Mouse (Mus musculus) right cerebral cortex, postnatal 10 days (tissue): ENCODE results near the gene Selenon.
A peak's percentile ranks its signal among the peaks of the same experiment; 100 is the strongest.

ENCODE experiments used
- DNase-seq, 2 experiments: peaks; one replicate each; pipeline ENCODE4 v3.0.0; 2021; ENCODE audit warnings: low spot score in 2 of 2

The Selenon gene

GRCm38 (mm10) chr4:134551494-134552316 lies at the start of gene Selenon:
TSS of gene Selenon (minus strand) at chr4:134552166.
- DNase-seq = peak in 1 of 2 experiments; percentile 70

- no peak for DNase-seq
These were observed 49.4 kb upstream of the Selenon start for GRCm38 (mm10) chr4:134601404-134601803.

GRCm38 (mm10) chr4:134600777-134601176 lies 48.8 kb upstream of the Selenon start:
- DNase-seq = no peak

GRCm38 (mm10) chr4:134600060-134600459 lies 48.1 kb upstream of the Selenon start:
- DNase-seq = no peak

GRCm38 (mm10) chr4:134596816-134597692 lies 45.1 kb upstream of the Selenon start:
- DNase-seq = no peak

GRCm38 (mm10) chr4:134594731-134595439 lies 42.9 kb upstream of the Selenon start:
- no peak for DNase-seq

- no peak for DNase-seq
These were observed 40.5 kb upstream of the Selenon start for GRCm38 (mm10) chr4:134592442-134592841.

- peak; percentile 75 to 80 for DNase-seq
These were observed 39.6 kb upstream of the Selenon start for GRCm38 (mm10) chr4:134591506-134592061.

- no peak for DNase-seq
These were observed 38.4 kb upstream of the Selenon start for GRCm38 (mm10) chr4:134590227-134590926.

GRCm38 (mm10) chr4:134589786-134590185 lies 37.8 kb upstream of the Selenon start:
- DNase-seq = no peak

GRCm38 (mm10) chr4:134588951-134589350 lies 37.0 kb upstream of the Selenon start:
- DNase-seq = no peak

- no peak for DNase-seq
These were observed 36.3 kb upstream of the Selenon start for GRCm38 (mm10) chr4:134588287-134588686.

- no peak for DNase-seq
These were observed 35.8 kb upstream of the Selenon start for GRCm38 (mm10) chr4:134587636-134588197.

GRCm38 (mm10) chr4:134586631-134587030 lies 34.7 kb upstream of the Selenon start:
- DNase-seq = no peak

GRCm38 (mm10) chr4:134586126-134586525 lies 34.2 kb upstream of the Selenon start:
- DNase-seq = no peak

- no peak for DNase-seq
These were observed 31.5 kb upstream of the Selenon start for GRCm38 (mm10) chr4:134583513-134583912.

- no peak for DNase-seq
These were observed 29.4 kb upstream of the Selenon start for GRCm38 (mm10) chr4:134581365-134581764.

GRCm38 (mm10) chr4:134580351-134581148 lies 28.6 kb upstream of the Selenon start:
- peak; percentile 81 to 85 for DNase-seq

- no peak for DNase-seq
These were observed 27.7 kb upstream of the Selenon start for GRCm38 (mm10) chr4:134579620-134580019.

GRCm38 (mm10) chr4:134579212-134579611 lies 27.2 kb upstream of the Selenon start:
- no peak for DNase-seq
